Mouse (Mus musculus) kidney, postnatal 0 days (tissue): Measurements from ENCODE around the gene Lrrc8c. TPM values are rescaled to one million over a fixed set of nuclear protein-coding genes. Genes with fewer than 3 reads are reported as not detected.

ENCODE experiments used
- ATAC-seq: fragments of 200-750 bp; cut with Nextera tagmentation; replicated peaks from 2 replicates; pipeline ENCODE4 v1.8.0; 2017; ENCODE audit warnings: low read depth, moderate number of reproducible peaks, moderate TSS enrichment, moderate library complexity; ENCODE audit not compliant: low FRiP score
- DNase-seq: peaks from one replicate; pipeline ENCODE4 v3.0.0-alpha.2; 2016; ENCODE audit warnings: low spot score
- H3K27ac ChIP-seq: fragments of 300-500 bp; sonication (generic); 2 replicates; pipeline ENCODE4 v1.5.1; 2014; ENCODE audit warnings: mild to moderate bottlenecking
- H3K27me3 ChIP-seq: fragments of 300-500 bp; sonication (generic); 2 replicates; pipeline ENCODE4 v1.6.1; 2014; ENCODE audit warnings: low read length, mixed read lengths; ENCODE audit not compliant: insufficient read depth
- H3K36me3 ChIP-seq: fragments of 300-500 bp; sonication (generic); 2 replicates; pipeline ENCODE4 v1.6.1; 2014; ENCODE audit warnings: low read length, mixed read lengths; ENCODE audit not compliant: insufficient read depth
- H3K4me1 ChIP-seq: fragments of 300-500 bp; sonication (generic); replicated peaks from 2 replicates; pipeline ENCODE4 v1.6.1; 2014; ENCODE audit warnings: antibody characterized with exemption, low read length, mixed read lengths; ENCODE audit not compliant: insufficient read depth
- H3K4me2 ChIP-seq: fragments of 300-500 bp; sonication (generic); 2 replicates; pipeline ENCODE4 v1.6.1; 2014; ENCODE audit warnings: mild to moderate bottlenecking, low read length, moderate library complexity, mixed read lengths
- H3K4me3 ChIP-seq: fragments of 300-500 bp; sonication (generic); replicated peaks from 2 replicates; pipeline ENCODE4 v1.5.1; 2014; ENCODE audit warnings: low read depth, low read length
- H3K9ac ChIP-seq: fragments of 300-500 bp; sonication (generic); 2 replicates; pipeline ENCODE4 v1.6.1; 2014; ENCODE audit warnings: low read depth, low read length
- H3K9me3 ChIP-seq: fragments of 300-500 bp; sonication (generic); replicated peaks from 2 replicates; pipeline ENCODE4 v1.6.1; 2016; ENCODE audit warnings: low read length, inconsistent platforms, mixed read lengths
- CTCF ChIP-seq: IDR thresholded peaks from 2 replicates; pipeline ENCODE4 v1.5.1; 2016; ENCODE audit warnings: antibody characterized with exemption, low read depth, mild to moderate bottlenecking, moderate library complexity
- WGBS: fragments of 180-500 bp; shearing (Covaris S2); extraction: QIAGEN DNeasy Blood & Tissue Kit; methylation state at CpG from one replicate; pipeline ENCODE4 v1.1.7; 2014; 5-methylcytosine and 5-hydroxymethylcytosine counted together
- polyA plus RNA-seq: library from polyadenylated mRNA; unstranded; fragments of >200 nt; fragmentation: Nextera tagmentation; extraction: Ambion mirVana; gene quantifications from 2 replicates; pipeline ENCODE4 v1.2.1, GENCODE M21; 2015

Lrrc8c gene
- polyA plus RNA-seq, 1 experiment from 2014 or later: 14.8 TPM

- ATAC-seq (no peak), DNase-seq (peak; percentile 11)
- Histone ChIP-seq H3K9me3 (no peaks in the 10 kb centered on the region), H3K36me3 (no peaks in the 10 kb centered on the region), H3K27me3 (no peaks in the 10 kb centered on the region), H3K4me1 (0 out of 2 replicates have a peak, but pooled peaks cover 4% of the 10 kb centered on the region), H3K4me3 (no peak overlapping the region), H3K9ac (no peak overlapping the region), H3K27ac (no peak overlapping the region), H3K4me2 (no peak overlapping the region; the same call in 1 of the 2 replicates)
- TF ChIP-seq CTCF: no peak; the same call in 1 of the 2 replicates
- WGBS: 46% methylated on average over 10 of the region's 10 CpGs
Observed at GRCm38 (mm10) chr5:105494246-105494917, 24.8 kb upstream of the Lrrc8c start.

- no peak overlapping the region for H3K4me3 ChIP-seq
- no peaks in the 10 kb centered on the region for H3K36me3 ChIP-seq
- ATAC-seq: peak; percentile 78
- TF ChIP-seq CTCF: peak; percentile 55
- H3K27me3 ChIP-seq: no peaks in the 10 kb centered on the region
- H3K4me1 ChIP-seq: 0 out of 2 replicates have a peak, but pooled peaks cover 4% of the 10 kb centered on the region
- peak; percentile 85 for DNase-seq
- H3K9ac ChIP-seq: 0 out of 2 replicates have a peak overlapping the region, but pooled peaks have one; percentile 25
- peak overlapping the region; percentile 57 for H3K4me2 ChIP-seq
- H3K27ac ChIP-seq: no peak overlapping the region
- WGBS: 8% methylated on average over 22 of the region's 24 CpGs
- H3K9me3 ChIP-seq: no peaks in the 10 kb centered on the region
Observed at GRCm38 (mm10) chr5:105494918-105495901, 24.0 kb upstream of the Lrrc8c start.

- H3K4me3 ChIP-seq: no peak overlapping the region
- TF ChIP-seq CTCF: no peak
- no peak for DNase-seq
- no peak for ATAC-seq
- H3K36me3 ChIP-seq: no peaks in the 10 kb centered on the region
- H3K4me1 ChIP-seq: 0 out of 2 replicates have a peak, but pooled peaks cover 4% of the 10 kb centered on the region
- no peak overlapping the region for H3K27ac ChIP-seq
- WGBS: 90% methylated on average over 4 of the region's 4 CpGs
- H3K9me3 ChIP-seq: no peaks in the 10 kb centered on the region
- no peak overlapping the region for H3K4me2 ChIP-seq
- H3K27me3 ChIP-seq: no peaks in the 10 kb centered on the region
- no peak overlapping the region for H3K9ac ChIP-seq
Observed at GRCm38 (mm10) chr5:105496133-105496532, 23.1 kb upstream of the Lrrc8c start.

GRCm38 (mm10) chr5:105496586-105496985 is 22.6 kb upstream of the Lrrc8c start:
- Histone ChIP-seq H3K4me2 (no peak overlapping the region), H3K36me3 (no peaks in the 10 kb centered on the region), H3K27ac (no peak overlapping the region), H3K4me1 (0 out of 2 replicates have a peak, but pooled peaks cover 4% of the 10 kb centered on the region), H3K9me3 (no peaks in the 10 kb centered on the region), H3K4me3 (no peak overlapping the region), H3K9ac (no peak overlapping the region), H3K27me3 (no peaks in the 10 kb centered on the region)
- no peak for TF ChIP-seq CTCF
- WGBS: 83% methylated on average over 7 of the region's 7 CpGs
- ATAC-seq (no peak), DNase-seq (no peak)

- WGBS: 64% methylated on average over 4 of the region's 4 CpGs
- no peaks in the 10 kb centered on the region for H3K36me3 ChIP-seq
- no peak overlapping the region for H3K27ac ChIP-seq
- ATAC-seq (no peak), DNase-seq (no peak)
- 0 out of 2 replicates have a peak, but pooled peaks cover 4% of the 10 kb centered on the region for H3K4me1 ChIP-seq
- TF ChIP-seq CTCF: no peak
- H3K4me2 ChIP-seq: no peak overlapping the region
- H3K4me3 ChIP-seq: no peak overlapping the region
- H3K9ac ChIP-seq: no peak overlapping the region
- H3K27me3 ChIP-seq: no peaks in the 10 kb centered on the region
- H3K9me3 ChIP-seq: no peaks in the 10 kb centered on the region
Observed at GRCm38 (mm10) chr5:105498429-105499000, 20.7 kb upstream of the Lrrc8c start.

- WGBS: 67% methylated on average over 1 of the region's 1 CpGs
Observed at GRCm38 (mm10) chr5:105499396-105499795, 19.8 kb upstream of the Lrrc8c start.

More at GRCm38 (mm10) chr5:105499396-105499795, 19.8 kb upstream of the Lrrc8c start:
- DNase-seq: no peak
- H3K9me3 ChIP-seq: no peaks in the 10 kb centered on the region
- no peak overlapping the region for H3K9ac ChIP-seq
- H3K27ac ChIP-seq: no peak overlapping the region
- no peak overlapping the region for H3K4me2 ChIP-seq
- no peak for ATAC-seq
- TF ChIP-seq CTCF: no peak
- H3K4me1 ChIP-seq: 0 out of 2 replicates have a peak, but pooled peaks cover 4% of the 10 kb centered on the region
- no peak overlapping the region for H3K4me3 ChIP-seq
- no peaks in the 10 kb centered on the region for H3K36me3 ChIP-seq
- no peaks in the 10 kb centered on the region for H3K27me3 ChIP-seq
